Mouse (Mus musculus) T-helper 2 cell (primary cell): ENCODE results near the gene Fkbpl.

ENCODE experiments used
- in situ Hi-C: fragments of 300-600 bp; cut with MboI, MseI; formaldehyde crosslinking; loops from one replicate; pipeline ENCODE4 v1.15.1; 2025; ENCODE audit warnings: high pct_unique_total_duplicates

Gene Fkbpl

DNA sequence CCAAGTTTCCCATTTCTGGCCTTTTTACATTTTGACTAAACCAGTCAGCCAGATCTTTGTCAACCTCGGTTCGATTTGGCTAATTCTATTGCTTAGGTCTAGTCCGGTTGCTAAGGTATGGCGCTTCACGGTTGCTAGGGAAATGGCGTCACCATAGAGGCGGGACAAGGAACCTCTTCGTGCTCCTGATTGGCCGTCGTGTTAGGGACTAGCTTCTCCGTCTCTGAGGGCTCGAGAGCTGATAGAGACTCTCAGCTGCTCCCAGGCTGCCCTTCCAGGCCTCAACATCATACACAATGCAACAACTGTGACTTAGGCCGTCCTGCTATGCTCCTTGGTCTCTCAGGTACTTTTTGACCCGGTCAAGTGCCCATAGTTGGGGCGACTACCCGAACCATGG is at the start of gene Fkbpl:
Fkbpl (plus strand) TSS at position 157 of the 400 bp plus-strand sequence.
- in situ Hi-C loops, result no loop called here

DNA sequence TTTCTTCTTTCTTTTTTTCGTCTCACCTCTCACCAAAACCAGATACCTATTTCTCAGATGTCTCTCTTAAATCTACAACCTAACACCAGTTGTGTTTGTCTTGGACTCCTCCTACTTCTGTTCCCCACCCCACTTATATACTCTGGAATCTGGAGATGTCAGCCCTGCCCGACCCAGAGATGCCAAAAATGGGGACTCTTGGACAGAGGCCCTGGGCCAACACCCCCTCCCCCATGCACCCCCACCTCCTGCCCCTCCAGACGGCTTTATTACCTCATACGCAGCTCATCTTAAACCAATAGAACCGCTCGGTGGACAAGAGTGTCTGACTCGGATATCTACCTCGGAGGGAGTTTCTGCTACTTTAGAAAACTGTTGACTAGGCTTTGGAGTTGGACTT is 48.5 kb upstream of the Fkbpl start:
- in situ Hi-C loops, result no loop called here

DNA sequence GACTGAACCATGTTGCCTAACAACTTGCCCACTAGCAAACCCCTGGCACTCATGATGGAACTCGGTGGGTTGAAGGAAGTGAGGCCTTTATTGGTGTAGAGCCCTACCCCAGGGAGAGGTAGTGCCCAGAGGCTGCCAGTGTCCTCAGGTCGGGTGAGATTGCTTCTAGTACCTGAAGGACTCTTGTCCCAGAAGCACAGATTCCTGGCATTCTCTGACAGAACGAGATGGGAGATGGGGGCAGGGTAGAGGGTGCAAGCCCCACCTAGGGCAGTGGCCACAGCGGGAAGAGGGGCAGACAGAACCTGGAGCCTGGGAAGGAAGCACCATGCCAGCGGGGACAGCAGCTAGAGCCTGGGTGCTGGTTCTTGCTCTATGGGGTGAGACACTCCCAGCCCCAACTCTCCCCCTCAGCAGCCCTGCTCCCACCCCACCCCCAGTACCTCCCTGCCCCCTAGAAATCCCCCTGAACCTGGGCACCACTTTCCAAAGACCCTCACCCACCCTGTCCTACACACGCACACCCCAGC is 46.9 kb upstream of the Fkbpl start, which contains the start of gene Ager:
Ager (plus strand) TSS at position 297 of the 530 bp plus-strand sequence.
- in situ Hi-C loops, result no loop called here

DNA sequence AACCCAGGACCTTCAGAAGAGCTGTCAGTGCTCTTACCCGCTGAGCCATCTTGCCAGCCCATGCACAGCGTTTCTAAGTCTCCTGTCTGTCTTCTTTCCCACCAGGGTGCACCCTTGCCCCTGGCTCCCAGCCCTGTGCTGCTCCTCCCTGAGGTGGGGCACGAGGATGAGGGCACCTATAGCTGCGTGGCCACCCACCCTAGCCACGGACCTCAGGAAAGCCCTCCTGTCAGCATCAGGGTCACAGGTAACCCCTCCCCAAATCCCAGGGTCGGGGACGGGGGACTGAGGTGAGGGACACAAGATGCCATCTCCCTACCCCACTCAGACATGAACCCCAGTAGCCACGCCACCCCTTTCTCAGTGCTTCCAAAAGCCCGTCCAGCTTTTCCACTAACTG is 44.7 kb upstream of the Fkbpl start:
- in situ Hi-C loops, result no loop called here

DNA sequence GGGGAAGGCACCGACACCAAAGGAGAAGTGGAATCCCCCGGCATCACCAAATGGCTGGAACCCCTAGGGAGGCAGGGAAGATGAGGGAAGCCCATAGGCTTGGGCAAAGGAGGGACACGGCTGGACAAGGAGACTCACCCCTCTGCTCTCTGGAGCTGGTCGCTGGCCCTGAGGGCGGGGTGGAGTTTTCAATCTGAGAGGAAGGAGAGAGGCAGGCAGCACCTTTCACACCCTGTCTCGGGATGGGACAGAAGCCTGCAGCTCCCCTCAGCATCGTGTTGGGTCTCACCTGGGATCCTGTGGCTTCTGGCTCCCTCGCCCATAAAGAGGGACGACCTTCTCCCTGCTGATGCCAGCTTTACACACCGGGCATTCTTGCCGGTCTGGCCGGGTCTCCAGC is 42.8 kb upstream of the Fkbpl start:
- in situ Hi-C loops, result no loop called here

DNA sequence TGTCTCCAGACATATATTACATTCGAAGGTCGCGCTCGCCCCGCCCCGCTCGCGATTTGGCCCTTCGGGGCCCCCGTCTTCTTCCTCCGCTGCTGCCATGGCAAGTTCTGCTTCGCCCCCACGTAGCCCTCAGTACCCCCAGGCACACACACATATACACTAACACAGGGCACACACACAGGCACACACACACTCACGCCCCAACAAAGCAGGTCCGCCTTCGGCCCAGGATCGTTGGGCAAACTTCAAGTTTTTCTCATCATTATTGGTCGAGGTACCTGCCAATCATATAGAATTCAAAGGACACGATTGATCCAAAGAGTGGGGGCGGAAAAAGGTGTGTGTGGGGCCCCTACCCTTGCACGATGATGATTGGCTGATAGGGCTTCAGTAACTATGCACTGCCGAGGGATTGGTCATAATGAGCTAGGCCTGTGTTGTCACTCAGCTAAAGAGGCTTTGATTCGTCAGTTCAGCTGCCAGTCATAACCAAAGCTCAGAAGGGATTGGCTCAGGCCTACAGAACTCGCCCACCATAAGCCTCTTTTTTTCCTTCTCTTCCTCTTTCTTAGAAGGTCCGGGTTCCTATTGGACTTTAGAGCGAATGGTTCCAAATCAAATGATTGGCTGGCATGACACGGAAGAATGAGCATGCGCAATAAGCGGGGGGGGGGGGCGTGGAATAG is 41.0 kb upstream of the Fkbpl start, which contains the start of gene Rnf5:
Rnf5 (minus strand) TSS at position 316 of the 686 bp plus-strand sequence.
- in situ Hi-C loops, result no loop called here

DNA sequence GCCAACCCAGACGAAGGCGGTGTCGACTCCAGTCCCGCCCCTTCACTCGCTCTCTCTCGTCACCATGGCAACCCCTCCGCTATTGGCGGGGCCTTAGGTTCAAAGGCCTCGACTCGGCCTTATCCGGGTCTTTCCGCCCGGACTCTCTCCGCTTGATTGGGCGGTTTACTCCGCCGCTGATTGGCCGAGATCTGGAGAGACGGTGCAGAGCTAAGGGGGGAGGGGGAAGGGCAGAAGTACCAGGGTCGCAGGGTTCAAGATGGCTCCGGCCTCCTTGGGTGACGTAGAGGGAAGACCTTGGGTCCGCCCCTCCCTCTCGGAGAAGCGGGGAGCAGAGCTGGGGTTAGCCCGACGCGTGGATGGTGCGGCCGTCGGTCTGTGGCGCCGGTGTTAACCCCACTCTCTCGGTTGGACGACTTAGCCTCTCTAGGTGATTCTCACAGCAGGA is 40.5 kb upstream of the Fkbpl start, which contains the start of gene Agpat1:
Agpat1 (plus strand) TSS at position 202 of the 448 bp plus-strand sequence.
- in situ Hi-C loops, result no loop called here

DNA sequence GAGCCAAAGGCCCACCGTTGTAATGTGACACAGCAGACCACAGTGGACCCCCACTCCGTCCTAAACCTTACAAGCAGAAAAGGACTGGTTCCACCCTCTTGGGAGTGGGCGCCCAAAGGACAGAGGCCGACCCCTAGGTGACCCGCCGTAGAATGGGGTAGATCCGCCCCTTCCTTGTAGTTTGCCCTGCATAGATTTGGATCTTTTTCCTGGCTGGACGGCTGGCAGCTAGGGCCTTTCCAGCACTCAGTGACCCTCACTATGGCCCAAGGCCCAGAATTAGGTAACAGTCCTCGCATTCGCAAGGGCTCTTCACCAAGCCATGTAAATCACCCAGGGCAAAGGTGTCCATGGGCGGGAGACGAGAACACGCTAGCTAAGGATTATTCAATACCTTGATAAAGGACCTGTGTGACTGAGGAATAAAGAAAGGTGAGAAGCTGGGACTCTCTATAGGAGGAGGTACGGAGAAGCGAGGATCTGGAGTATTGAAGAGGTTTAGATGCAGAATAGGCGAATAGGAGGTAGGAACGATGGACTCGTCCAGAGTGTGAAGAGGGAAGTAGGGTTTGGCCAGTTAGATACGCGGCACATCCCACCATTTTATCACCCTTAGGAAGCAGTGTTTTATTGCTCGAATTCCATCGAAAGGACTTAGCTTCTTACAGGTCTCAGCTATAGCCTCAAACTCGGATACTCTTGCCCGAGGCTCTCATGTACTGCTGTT is 39.9 kb upstream of the Fkbpl start:
- in situ Hi-C loops, result no loop called here

DNA sequence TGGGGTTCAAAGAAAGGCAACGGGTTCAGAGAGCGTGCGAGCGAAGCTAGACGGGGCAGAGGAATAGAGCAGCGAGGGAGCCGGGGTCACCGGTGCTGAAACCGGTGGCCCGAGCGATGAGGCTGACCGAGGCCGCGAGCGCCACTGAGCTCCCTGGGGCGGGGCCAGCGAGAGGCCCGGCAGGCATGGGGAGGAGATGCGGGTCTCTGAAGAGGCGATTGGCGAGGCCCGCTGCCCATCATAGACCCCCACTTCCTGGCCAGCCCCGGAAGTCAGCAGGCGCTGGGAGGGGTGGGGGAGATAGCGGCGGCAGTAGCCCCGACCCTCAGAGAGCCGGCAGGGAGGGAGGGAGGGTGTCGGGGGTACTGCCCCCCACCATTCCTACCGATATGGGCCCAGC is 39.0 kb upstream of the Fkbpl start:
- in situ Hi-C loops, result no loop called here

DNA sequence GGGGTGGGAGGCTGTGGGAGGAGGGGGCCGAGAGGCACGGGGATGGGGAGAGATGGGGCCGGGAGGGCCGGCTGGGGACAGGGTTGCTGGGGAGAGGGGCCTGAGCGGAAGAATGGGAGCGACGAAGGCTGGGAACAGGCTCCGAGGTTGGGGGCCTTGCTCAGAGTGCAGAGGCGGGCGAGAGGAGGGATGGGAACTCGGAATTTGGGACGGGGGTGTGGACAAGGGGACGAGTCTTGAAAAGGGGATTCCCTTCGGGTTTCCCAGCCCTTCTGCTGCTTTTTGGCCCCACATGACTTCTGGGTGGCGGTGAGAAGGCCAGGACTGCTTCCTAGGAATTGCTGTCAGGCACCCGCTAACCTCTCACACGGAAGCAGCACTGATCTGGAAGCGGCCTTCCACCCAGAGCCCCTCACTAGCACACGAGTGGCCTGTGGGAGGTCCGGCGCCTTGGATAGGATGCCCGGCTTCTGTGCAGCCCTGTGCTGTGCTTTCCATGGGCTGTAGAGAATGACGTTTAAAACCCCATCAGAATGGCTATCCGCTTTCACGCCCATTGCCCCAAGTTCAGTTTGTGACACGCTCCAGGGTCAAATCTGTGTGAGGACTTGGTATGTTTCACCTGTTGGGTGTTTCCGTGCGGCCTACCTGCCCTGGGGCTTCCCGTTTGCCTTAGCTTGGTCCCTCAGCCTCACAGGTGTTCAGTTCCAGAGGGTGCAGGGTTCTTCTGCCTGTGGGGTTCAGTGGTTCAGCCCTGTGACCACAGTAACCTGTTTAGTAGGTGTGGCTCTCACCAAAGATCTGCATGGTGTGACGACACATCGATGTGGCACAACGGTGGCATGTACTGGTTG is 38.2 kb upstream of the Fkbpl start:
- in situ Hi-C loops, result no loop called here

DNA sequence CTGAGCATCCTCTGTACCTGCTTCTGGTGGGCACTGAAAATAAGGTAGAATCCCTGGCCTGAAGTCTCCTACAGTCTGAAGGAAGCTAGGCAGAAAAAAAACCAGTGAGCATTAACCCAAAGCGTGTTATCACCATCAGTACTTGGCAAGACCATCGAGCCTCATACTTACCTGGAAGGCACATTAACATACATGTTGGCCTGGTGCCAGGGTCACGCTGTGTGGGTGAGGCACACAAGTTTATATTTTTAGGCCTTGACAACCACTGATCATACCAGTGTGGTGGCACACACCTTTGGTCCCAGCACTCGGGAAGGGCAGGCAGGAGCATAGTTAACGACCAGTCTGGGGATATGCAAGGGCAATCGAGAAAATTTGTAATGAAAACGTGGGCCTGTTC is 36.6 kb upstream of the Fkbpl start:
- in situ Hi-C loops, result no loop called here

DNA sequence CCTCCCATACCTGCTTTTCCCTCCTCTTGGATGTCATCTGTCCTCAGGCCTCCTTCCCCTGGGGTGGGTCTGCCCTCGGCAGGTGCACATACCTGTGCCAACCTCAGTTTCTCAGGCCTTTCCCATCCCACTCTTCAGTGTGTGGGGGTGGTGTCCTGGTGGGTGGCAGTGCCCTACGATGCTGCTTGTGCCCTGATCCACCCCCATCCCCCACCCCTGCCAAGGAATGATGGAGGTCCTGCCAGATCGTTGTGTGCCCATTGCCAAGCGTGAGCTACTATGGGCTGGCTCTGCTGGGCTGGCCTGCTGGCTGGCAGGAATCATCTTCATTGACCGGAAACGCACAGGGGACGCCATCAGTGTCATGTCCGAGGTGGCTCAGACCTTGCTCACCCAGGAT is 33.5 kb upstream of the Fkbpl start:
- in situ Hi-C loops, result no loop called here

DNA sequence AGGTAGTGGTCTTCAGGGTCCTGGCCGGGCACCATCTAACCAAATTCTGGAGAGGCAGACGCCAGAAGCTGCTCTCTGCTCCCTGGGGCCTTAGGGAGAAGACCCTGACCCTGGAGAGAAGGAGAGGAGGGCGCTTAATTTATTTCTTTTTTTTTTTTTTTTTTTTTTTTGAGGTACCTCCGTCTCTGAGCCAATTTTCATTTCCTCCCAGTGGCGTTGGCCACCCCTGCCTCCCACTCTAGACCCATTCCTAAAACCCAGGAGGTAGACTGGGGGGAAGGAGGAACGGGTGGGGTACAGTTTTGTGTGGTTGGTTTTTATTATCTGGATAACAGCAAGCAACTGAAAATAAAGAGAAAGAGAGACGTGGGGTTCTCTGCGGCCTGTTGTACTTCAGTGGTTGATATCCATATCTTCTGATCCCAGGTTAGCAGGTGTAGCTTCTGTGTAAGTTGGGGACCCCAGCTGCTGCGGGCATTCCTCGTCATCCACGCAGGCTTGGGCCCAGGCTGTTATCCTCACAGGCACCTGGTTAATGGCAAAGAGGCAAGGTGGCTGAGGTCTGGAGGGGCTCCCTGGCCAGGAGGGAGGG is 31.4 kb upstream of the Fkbpl start:
- in situ Hi-C loops, result no loop called here

DNA sequence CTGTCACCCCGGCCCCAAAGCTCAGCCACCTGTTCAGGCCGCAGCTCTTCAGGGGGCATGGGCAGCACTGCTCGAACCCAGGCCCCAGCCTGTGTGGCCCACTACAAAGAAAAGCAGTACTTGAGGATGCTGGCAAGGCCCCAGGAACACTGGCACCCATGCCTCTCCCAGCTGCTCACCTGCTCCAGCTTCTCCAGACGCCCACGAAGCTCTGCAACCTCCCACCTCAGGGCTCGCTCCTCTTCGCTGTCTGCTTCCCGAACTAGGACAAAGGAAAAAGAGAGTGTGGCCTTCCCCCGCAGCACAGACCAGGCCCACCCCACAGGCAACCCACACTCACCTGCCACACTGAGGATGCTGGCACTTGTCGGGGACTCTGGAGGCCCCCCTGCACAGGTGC is 30.7 kb upstream of the Fkbpl start:
- in situ Hi-C loops, result no loop called here

DNA sequence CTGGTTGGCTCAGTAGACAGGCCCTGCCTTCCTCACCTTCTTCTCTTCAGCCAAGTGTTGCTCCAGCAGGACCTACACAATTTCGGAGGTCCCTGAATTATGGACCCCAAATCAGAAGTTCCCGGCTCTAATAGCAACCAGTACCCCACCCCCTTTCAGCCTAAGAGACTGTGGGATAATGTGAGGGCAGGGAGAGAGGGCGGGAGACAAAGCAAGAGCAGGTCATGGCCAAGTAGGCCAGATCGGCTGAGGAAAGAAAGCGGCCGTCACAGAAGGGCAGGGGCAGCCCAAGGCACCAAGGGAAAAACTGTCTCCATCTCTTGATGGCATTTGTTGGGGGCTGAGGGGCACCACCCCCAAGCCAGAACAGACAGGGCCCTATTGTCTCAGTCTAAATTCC is 28.7 kb upstream of the Fkbpl start, which contains the start of gene Egfl8:
Egfl8 (minus strand) TSS at position 101 of the 400 bp plus-strand sequence.
- in situ Hi-C loops, result no loop called here

DNA sequence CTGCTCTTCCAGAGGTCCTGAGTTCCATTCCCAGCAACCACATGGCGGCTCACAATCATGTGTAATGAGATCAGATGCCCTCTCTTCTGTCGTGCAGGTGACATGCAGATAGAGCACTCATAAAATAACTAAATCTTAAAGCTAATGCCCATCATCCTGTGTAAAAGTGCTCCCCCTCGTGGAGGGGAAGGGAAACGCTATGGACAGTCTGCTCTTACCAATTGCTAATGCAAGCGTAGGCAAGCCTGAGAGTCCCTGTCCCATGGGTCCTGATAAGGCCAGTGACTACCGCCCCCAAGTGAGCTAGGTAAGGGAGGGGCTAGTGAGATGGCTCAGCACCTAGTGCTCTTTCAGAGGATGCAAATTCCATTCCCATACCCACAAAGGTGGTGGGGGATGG is 25.6 kb upstream of the Fkbpl start:
- in situ Hi-C loops, result no loop called here

DNA sequence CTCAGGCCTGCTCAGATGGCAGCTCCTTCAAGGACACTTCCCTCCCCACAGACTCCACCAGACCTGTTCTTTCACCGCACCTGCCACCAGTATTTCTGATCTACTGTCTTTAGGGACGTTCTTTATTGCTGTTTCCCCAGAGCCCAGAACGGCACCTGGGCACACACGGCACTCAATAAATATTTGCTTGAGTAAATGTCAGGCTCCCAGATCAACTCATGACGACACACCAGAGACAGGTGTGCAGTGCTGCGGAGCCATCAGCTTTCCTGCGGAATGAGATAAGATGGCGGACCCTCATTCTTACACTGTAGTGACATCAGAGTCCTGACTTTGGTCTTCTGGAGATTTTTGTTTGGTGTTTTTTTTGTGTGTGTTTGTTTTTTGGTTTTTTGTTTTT is 23.6 kb upstream of the Fkbpl start:
- in situ Hi-C loops, result no loop called here

DNA sequence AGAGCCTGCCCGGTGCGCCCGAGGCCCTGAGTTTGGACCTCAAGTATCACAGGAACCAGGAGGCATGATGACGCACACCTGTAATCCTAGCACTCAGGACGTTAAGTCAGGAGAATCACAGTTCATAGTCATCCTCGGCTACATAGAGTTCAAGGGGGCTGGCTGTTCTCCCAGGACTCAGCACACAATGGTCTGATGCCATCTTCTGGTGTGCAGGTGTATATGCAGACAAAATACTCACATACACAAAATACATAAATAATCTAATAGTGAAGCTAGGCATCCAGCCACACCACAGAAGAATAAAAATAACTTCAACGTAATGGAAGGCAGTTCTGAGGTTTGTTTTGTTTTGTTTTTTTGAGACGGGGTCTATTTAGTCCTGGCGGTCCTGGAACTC is 21.4 kb upstream of the Fkbpl start:
- in situ Hi-C loops, result no loop called here

DNA sequence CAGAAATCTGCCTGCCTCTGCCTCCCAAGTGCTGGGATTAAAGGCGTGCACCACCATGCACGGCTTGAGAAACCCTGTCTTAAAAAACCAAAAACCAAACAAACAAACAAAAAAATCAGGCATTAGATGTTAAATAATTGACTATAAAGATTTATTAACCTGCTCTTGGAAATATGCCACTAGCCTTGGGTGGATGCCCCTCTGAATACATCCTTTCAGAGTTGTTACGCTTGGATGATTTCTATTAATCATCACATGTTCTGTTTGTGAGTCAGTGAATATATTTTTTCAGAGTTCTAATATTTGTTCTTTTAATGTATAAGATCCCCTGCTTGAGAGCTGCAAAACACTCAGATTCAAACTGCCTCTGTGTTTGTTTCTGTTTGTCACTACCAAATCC is 19.6 kb upstream of the Fkbpl start:
- in situ Hi-C loops, result no loop called here

DNA sequence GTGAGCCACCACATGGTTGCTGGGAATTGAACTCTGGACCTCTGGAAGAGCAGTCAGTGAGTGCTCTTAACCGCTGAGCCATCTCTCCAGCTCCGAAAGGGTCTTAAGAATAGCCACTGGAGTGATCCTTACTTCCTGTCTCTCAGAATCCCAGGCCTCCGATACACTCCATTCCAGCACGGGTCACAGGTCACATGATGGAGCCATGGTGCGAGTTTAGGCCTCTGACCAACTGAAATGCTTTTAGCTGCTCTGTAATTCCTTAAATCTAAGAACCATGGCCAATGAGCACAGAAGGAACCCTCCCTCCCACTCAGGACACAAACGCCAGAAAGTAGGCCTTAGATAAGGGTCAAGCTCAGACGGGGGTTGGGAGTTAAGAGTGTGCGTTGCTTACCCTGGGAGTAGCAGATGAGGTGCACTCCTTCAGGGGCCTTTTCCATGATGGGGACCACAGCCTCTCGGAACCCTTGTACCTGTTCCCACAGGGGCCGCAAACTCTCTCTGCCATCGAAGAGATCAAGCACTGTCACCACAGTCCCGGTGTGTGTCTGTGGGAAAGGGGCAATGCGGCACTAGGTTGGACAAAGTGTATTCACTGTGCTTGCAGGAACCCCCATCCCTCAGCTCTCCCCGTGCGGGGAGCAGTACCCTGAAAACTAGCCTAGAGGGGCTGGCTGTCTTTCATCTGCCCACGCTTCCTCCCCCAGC is 18.3 kb upstream of the Fkbpl start:
- in situ Hi-C loops, result no loop called here

DNA sequence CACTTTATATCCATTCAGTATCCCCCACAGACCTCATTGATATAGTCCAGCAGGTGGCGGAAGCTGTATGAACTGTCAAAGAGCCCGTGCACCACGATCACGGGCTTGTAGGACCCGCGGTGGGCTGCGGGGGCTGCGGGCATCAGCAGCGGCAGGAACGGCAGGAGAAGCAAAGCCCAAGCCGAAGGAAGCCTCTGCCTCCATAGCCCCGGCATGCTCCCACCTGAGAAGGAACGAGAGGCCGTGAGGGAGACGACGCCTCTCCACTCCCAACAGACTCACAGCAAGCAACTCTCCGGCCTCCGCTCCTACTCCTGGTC is 17.8 kb upstream of the Fkbpl start:
- in situ Hi-C loops, result no loop called here
